Mouse (Mus musculus): ENCODE data around the gene Rapgef1. TPM values are rescaled to one million over a fixed set of nuclear protein-coding genes. Genes with fewer than 3 reads are reported as not detected.
"Not testable (repeated sequence)": the region's sequence is repeated elsewhere in the genome, so short reads cannot be mapped to it uniquely, and the experiment has no call there.

Rapgef1 gene
- polyA plus RNA-seq, 1 experiment from 2014 or later = 22.5 TPM

- Histone ChIP-seq H3K4me3 (replicated peaks; ENCODE audit: low read length) (no peak overlapping the region), H3K27ac (ENCODE audit: low read length) (no peak overlapping the region), H3K4me1 (replicated peaks; ENCODE audit: control insufficient read depth, insufficient read depth, low read length) (no peaks in the 10 kb centered on the region), H3K9ac (replicated peaks; ENCODE audit: low read depth, low read length) (no peak overlapping the region), H3K36me3 (ENCODE audit: control insufficient read depth, insufficient read depth) (peaks cover 30% of the 10 kb centered on the region), H3K27me3 (replicated peaks; ENCODE audit: control insufficient read depth, insufficient read depth, low read length) (no peaks in the 10 kb centered on the region), H3K9me3 (ENCODE audit: control insufficient read depth, low read length) (no peaks in the 10 kb centered on the region), H3K4me2 (ENCODE audit: low read length) (no peak overlapping the region)
- ATAC-seq = no peak
- WGBS = 86% methylated on average over 6 of the region's 6 CpGs
Measured at GRCm38 (mm10) chr2:29701393-29701792, 81.9 kb downstream of the Rapgef1 start.

- ATAC-seq = no peak
- 95% methylated on average over 8 of the region's 8 CpGs for WGBS
- H3K36me3 ChIP-seq (ENCODE audit: control insufficient read depth, insufficient read depth) = peaks cover 30% of the 10 kb centered on the region
- H3K9ac ChIP-seq (replicated peaks; ENCODE audit: low read depth, low read length) = no peak overlapping the region
- H3K4me2 ChIP-seq (ENCODE audit: low read length) = no peak overlapping the region
- no peaks in the 10 kb centered on the region for H3K4me1 ChIP-seq (replicated peaks; ENCODE audit: control insufficient read depth, insufficient read depth, low read length)
- no peak overlapping the region for H3K27ac ChIP-seq (ENCODE audit: low read length)
- H3K9me3 ChIP-seq (ENCODE audit: control insufficient read depth, low read length) = no peaks in the 10 kb centered on the region
- H3K4me3 ChIP-seq (replicated peaks; ENCODE audit: low read length) = no peak overlapping the region
- H3K27me3 ChIP-seq (replicated peaks; ENCODE audit: control insufficient read depth, insufficient read depth, low read length) = no peaks in the 10 kb centered on the region
Measured at GRCm38 (mm10) chr2:29702189-29702588, 82.7 kb downstream of the Rapgef1 start.

GRCm38 (mm10) chr2:29703104-29704081, 83.9 kb downstream of the Rapgef1 start:
- H3K27me3 ChIP-seq (replicated peaks; ENCODE audit: control insufficient read depth, insufficient read depth, low read length) = no peaks in the 10 kb centered on the region
- H3K4me1 ChIP-seq (replicated peaks; ENCODE audit: control insufficient read depth, insufficient read depth, low read length) = no peaks in the 10 kb centered on the region
- no peak overlapping the region for H3K4me3 ChIP-seq (replicated peaks; ENCODE audit: low read length)
- no peak for ATAC-seq
- peaks cover 30% of the 10 kb centered on the region for H3K36me3 ChIP-seq (ENCODE audit: control insufficient read depth, insufficient read depth)
- no peaks in the 10 kb centered on the region for H3K9me3 ChIP-seq (ENCODE audit: control insufficient read depth, low read length)
- no peak overlapping the region for H3K9ac ChIP-seq (replicated peaks; ENCODE audit: low read depth, low read length)
- H3K4me2 ChIP-seq (ENCODE audit: low read length) = no peak overlapping the region
- 91% methylated on average over 9 of the region's 9 CpGs for WGBS
- no peak overlapping the region for H3K27ac ChIP-seq (ENCODE audit: low read length)

GRCm38 (mm10) chr2:29705493-29705892, 86.0 kb downstream of the Rapgef1 start:
- no peak overlapping the region for H3K4me3 ChIP-seq (replicated peaks; ENCODE audit: low read length)
- H3K27me3 ChIP-seq (replicated peaks; ENCODE audit: control insufficient read depth, insufficient read depth, low read length) = no peaks in the 10 kb centered on the region
- no peaks in the 10 kb centered on the region for H3K4me1 ChIP-seq (replicated peaks; ENCODE audit: control insufficient read depth, insufficient read depth, low read length)
- no peak overlapping the region for H3K9ac ChIP-seq (replicated peaks; ENCODE audit: low read depth, low read length)
- 77% methylated on average over 3 of the region's 3 CpGs for whole genome bisulfite sequencing
- no peak overlapping the region for H3K4me2 ChIP-seq (ENCODE audit: low read length)
- H3K36me3 ChIP-seq (ENCODE audit: control insufficient read depth, insufficient read depth) = peaks cover 24% of the 10 kb centered on the region
- no peak overlapping the region for H3K27ac ChIP-seq (ENCODE audit: low read length)
- ATAC-seq = no peak
- H3K9me3 ChIP-seq (ENCODE audit: control insufficient read depth, low read length) = no peaks in the 10 kb centered on the region

GRCm38 (mm10) chr2:29706726-29707620, 87.5 kb downstream of the Rapgef1 start:
- Histone ChIP-seq H3K9ac (replicated peaks; ENCODE audit: low read depth, low read length) (no peak overlapping the region), H3K4me2 (ENCODE audit: low read length) (no peak overlapping the region), H3K9me3 (ENCODE audit: control insufficient read depth, low read length) (no peaks in the 10 kb centered on the region), H3K4me3 (replicated peaks; ENCODE audit: low read length) (no peak overlapping the region), H3K36me3 (ENCODE audit: control insufficient read depth, insufficient read depth) (peaks cover 20% of the 10 kb centered on the region), H3K27me3 (replicated peaks; ENCODE audit: control insufficient read depth, insufficient read depth, low read length) (no peaks in the 10 kb centered on the region), H3K27ac (ENCODE audit: low read length) (no peak overlapping the region), H3K4me1 (replicated peaks; ENCODE audit: control insufficient read depth, insufficient read depth, low read length) (no peaks in the 10 kb centered on the region)
- WGBS = 93% methylated on average over 18 of the region's 18 CpGs
- no peak for ATAC-seq

GRCm38 (mm10) chr2:29707731-29708130, 88.2 kb downstream of the Rapgef1 start:
- H3K4me1 ChIP-seq (replicated peaks; ENCODE audit: control insufficient read depth, insufficient read depth, low read length) = no peaks in the 10 kb centered on the region
- no peak overlapping the region for H3K4me3 ChIP-seq (replicated peaks; ENCODE audit: low read length)
- peaks cover 13% of the 10 kb centered on the region for H3K36me3 ChIP-seq (ENCODE audit: control insufficient read depth, insufficient read depth)
- H3K27ac ChIP-seq (ENCODE audit: low read length) = no peak overlapping the region
- no peak for ATAC-seq
- no peak overlapping the region for H3K4me2 ChIP-seq (ENCODE audit: low read length)
- H3K27me3 ChIP-seq (replicated peaks; ENCODE audit: control insufficient read depth, insufficient read depth, low read length) = no peaks in the 10 kb centered on the region
- no peak overlapping the region for H3K9ac ChIP-seq (replicated peaks; ENCODE audit: low read depth, low read length)
- WGBS = 90% methylated on average over 4 of the region's 4 CpGs
- no peaks in the 10 kb centered on the region for H3K9me3 ChIP-seq (ENCODE audit: control insufficient read depth, low read length)

GRCm38 (mm10) chr2:29708209-29708608, 88.7 kb downstream of the Rapgef1 start:
- H3K27ac ChIP-seq (ENCODE audit: low read length); H3K9ac ChIP-seq (replicated peaks; ENCODE audit: low read depth, low read length); H3K4me3 ChIP-seq (replicated peaks; ENCODE audit: low read length); H3K4me2 ChIP-seq (ENCODE audit: low read length); H3K9me3 ChIP-seq (ENCODE audit: control insufficient read depth, low read length); H3K27me3 ChIP-seq (replicated peaks; ENCODE audit: control insufficient read depth, insufficient read depth, low read length); ATAC-seq; H3K4me1 ChIP-seq (replicated peaks; ENCODE audit: control insufficient read depth, insufficient read depth, low read length); H3K36me3 ChIP-seq (ENCODE audit: control insufficient read depth, insufficient read depth): not testable (repeated sequence)
- 93% methylated on average over 4 of the region's 4 CpGs for WGBS

- 76% methylated on average over 3 of the region's 3 CpGs for WGBS
- no peak overlapping the region for H3K4me3 ChIP-seq (replicated peaks; ENCODE audit: low read length)
- no peak overlapping the region for H3K9ac ChIP-seq (replicated peaks; ENCODE audit: low read depth, low read length)
- H3K9me3 ChIP-seq (ENCODE audit: control insufficient read depth, low read length) = no peaks in the 10 kb centered on the region
- no peaks in the 10 kb centered on the region for H3K4me1 ChIP-seq (replicated peaks; ENCODE audit: control insufficient read depth, insufficient read depth, low read length)
- ATAC-seq = no peak
- H3K4me2 ChIP-seq (ENCODE audit: low read length) = no peak overlapping the region
- H3K36me3 ChIP-seq (ENCODE audit: control insufficient read depth, insufficient read depth) = no peaks in the 10 kb centered on the region; the same call in 1 of the 2 replicates
- H3K27me3 ChIP-seq (replicated peaks; ENCODE audit: control insufficient read depth, insufficient read depth, low read length) = no peaks in the 10 kb centered on the region
- no peak overlapping the region for H3K27ac ChIP-seq (ENCODE audit: low read length)
Measured at GRCm38 (mm10) chr2:29711038-29711437, 91.5 kb downstream of the Rapgef1 start.

GRCm38 (mm10) chr2:29711877-29712276, 92.4 kb downstream of the Rapgef1 start:
- 83% methylated on average over 5 of the region's 5 CpGs for WGBS
- no peak overlapping the region for H3K4me3 ChIP-seq (replicated peaks; ENCODE audit: low read length)

More at GRCm38 (mm10) chr2:29711877-29712276, 92.4 kb downstream of the Rapgef1 start:
- no peaks in the 10 kb centered on the region for H3K4me1 ChIP-seq (replicated peaks; ENCODE audit: control insufficient read depth, insufficient read depth, low read length)
- ATAC-seq = no peak
- no peak overlapping the region for H3K4me2 ChIP-seq (ENCODE audit: low read length)
- H3K27me3 ChIP-seq (replicated peaks; ENCODE audit: control insufficient read depth, insufficient read depth, low read length) = no peaks in the 10 kb centered on the region
- no peaks in the 10 kb centered on the region; the same call in 1 of the 2 replicates for H3K36me3 ChIP-seq (ENCODE audit: control insufficient read depth, insufficient read depth)
- no peak overlapping the region for H3K9ac ChIP-seq (replicated peaks; ENCODE audit: low read depth, low read length)
- no peak overlapping the region for H3K27ac ChIP-seq (ENCODE audit: low read length)
- H3K9me3 ChIP-seq (ENCODE audit: control insufficient read depth, low read length) = no peaks in the 10 kb centered on the region

Data from forebrain, embryonic 16.5 days (tissue).